Mouse (Mus musculus) lung, postnatal 36 days (tissue): Measurements from ENCODE around the gene Tnfrsf18.
A peak's percentile ranks its signal among the peaks of the same experiment; 100 is the strongest.

Experiments used
- DNase-seq: peaks from one replicate; pipeline ENCODE4 v3.0.0; 2022; ENCODE audit warnings: mixed read lengths

Tnfrsf18 gene

GRCm38 (mm10) chr4:156026013-156026412 is at the start of gene Tnfrsf18:
Tnfrsf18 (plus strand) TSS chr4:156026164.
- peak; percentile 67 for DNase-seq

GRCm38 (mm10) chr4:155981436-155982082 is 44.4 kb upstream of the Tnfrsf18 start:
- DNase-seq = no peak

- no peak for DNase-seq
These were observed 42.2 kb upstream of the Tnfrsf18 start for GRCm38 (mm10) chr4:155983788-155984187.

- DNase-seq = peak; percentile 30
These were observed 34.6 kb upstream of the Tnfrsf18 start for GRCm38 (mm10) chr4:155991211-155991907.

GRCm38 (mm10) chr4:155991908-155992230 is 34.1 kb upstream of the Tnfrsf18 start:
- no peak for DNase-seq

GRCm38 (mm10) chr4:155992241-155992905 is 33.6 kb upstream of the Tnfrsf18 start, which contains the start of the genes B3galt6 and Sdf4:
B3galt6 (minus strand) TSS chr4:155992649.
Sdf4 (plus strand) TSS chr4:155992872.
- peak; percentile 84 for DNase-seq

GRCm38 (mm10) chr4:155992906-155993547 is 32.9 kb upstream of the Tnfrsf18 start:
- DNase-seq = peak; percentile 98

- DNase-seq = no peak
These were observed 32.4 kb upstream of the Tnfrsf18 start for GRCm38 (mm10) chr4:155993606-155994005.

GRCm38 (mm10) chr4:156004109-156004508 is 21.9 kb upstream of the Tnfrsf18 start:
- no peak for DNase-seq

- no peak for DNase-seq
These were observed 17.6 kb upstream of the Tnfrsf18 start for GRCm38 (mm10) chr4:156008369-156008768.

- DNase-seq = peak; percentile 19
These were observed 12.3 kb upstream of the Tnfrsf18 start, which contains the start of gene Tnfrsf4 for GRCm38 (mm10) chr4:156013637-156014036. Tnfrsf4 (plus strand) TSS chr4:156013843.

- no peak for DNase-seq
These were observed 11.5 kb upstream of the Tnfrsf18 start for GRCm38 (mm10) chr4:156014436-156014835.

GRCm38 (mm10) chr4:156019771-156020170 is 6.2 kb upstream of the Tnfrsf18 start:
- no peak for DNase-seq

- no peak for DNase-seq
These were observed 4.6 kb upstream of the Tnfrsf18 start for GRCm38 (mm10) chr4:156021381-156021780.

GRCm38 (mm10) chr4:156021942-156022419 is 4.0 kb upstream of the Tnfrsf18 start:
- peak; percentile 15 for DNase-seq

- no peak for DNase-seq
These were observed 2.4 kb upstream of the Tnfrsf18 start for GRCm38 (mm10) chr4:156023520-156023919.

GRCm38 (mm10) chr4:156024184-156024583 is 1.8 kb upstream of the Tnfrsf18 start:
- DNase-seq = no peak

GRCm38 (mm10) chr4:156028580-156028979 is 2.6 kb downstream of the Tnfrsf18 start:
- DNase-seq = no peak

GRCm38 (mm10) chr4:156030651-156031118 is 4.7 kb downstream of the Tnfrsf18 start:
- no peak for DNase-seq

- DNase-seq = no peak
These were observed 5.3 kb downstream of the Tnfrsf18 start for GRCm38 (mm10) chr4:156031255-156031592.

GRCm38 (mm10) chr4:156031593-156032391 is 5.8 kb downstream of the Tnfrsf18 start:
- peak; percentile 90 for DNase-seq

GRCm38 (mm10) chr4:156032856-156033255 is 6.9 kb downstream of the Tnfrsf18 start:
- no peak for DNase-seq
